In genomic region chr14:100147666-100148065, GRCm38 (mm10) we compare ENCODE assay signal across 30 mouse cellular contexts.
DNase-seq lines count a peak whose midpoint lies in the region; ATAC-seq and TF ChIP-seq lines count a peak whose summit lies in the region.
"Had no signal": no experiment of that assay in that cellular context is flagged by ENCODE, and none has a peak within 500 bp of the region (broad histone marks: within the 10 kb centered on the region; RNA-seq: fewer than 3 reads in every experiment).

No protein-coding gene starts in this region.

- H3K27me3 ChIP-seq in heart, embryonic 12.5 days (replicated peaks) = no peaks in the 10 kb centered on the region
- no peaks in the 10 kb centered on the region for H3K27me3 ChIP-seq in lung, embryonic 14.5 days (ENCODE audit: insufficient read depth, low read length)
- H3K27me3 ChIP-seq in lung, postnatal 0 days (replicated peaks; ENCODE audit: insufficient read depth, low read length) = no peaks in the 10 kb centered on the region
- no peaks in the 10 kb centered on the region for H3K27me3 ChIP-seq in kidney, embryonic 15.5 days
- H3K27me3 ChIP-seq: CH12.LX; embryonic facial prominence, embryonic 12.5 days; heart, embryonic 15.5 days; hindbrain, embryonic 15.5 days; limb, embryonic 12.5 days; liver, embryonic 15.5 days; midbrain, embryonic 15.5 days; neural tube, embryonic 15.5 days; stomach, embryonic 15.5 days had no signal

- TF ChIP-seq EP300 in lung, postnatal 0 days (IDR thresholded peaks at IDR 0.05) = no peak

- H3K9ac ChIP-seq in heart, embryonic 12.5 days = no peak overlapping the region
- no peak overlapping the region for H3K9ac ChIP-seq in lung, embryonic 14.5 days
- H3K9ac ChIP-seq in lung, postnatal 0 days (replicated peaks; ENCODE audit: low read depth) = no peak overlapping the region
- H3K9ac ChIP-seq in kidney, embryonic 15.5 days = no peak overlapping the region
- H3K9ac ChIP-seq: embryonic facial prominence, embryonic 12.5 days; heart, embryonic 15.5 days; hindbrain, embryonic 15.5 days; limb, embryonic 12.5 days; liver, embryonic 15.5 days; midbrain, embryonic 15.5 days; neural tube, embryonic 15.5 days; stomach, embryonic 15.5 days had no signal

- 85% methylated on average over 8 of the region's 8 CpGs for WGBS in heart, embryonic 12.5 days
- 60% methylated on average over 8 of the region's 8 CpGs for WGBS in lung, embryonic 14.5 days
- whole genome bisulfite sequencing in lung, postnatal 0 days = 74% methylated on average over 8 of the region's 8 CpGs
- 90% methylated on average over 8 of the region's 8 CpGs for WGBS in kidney, embryonic 15.5 days

- no peak for ATAC-seq in heart, embryonic 12.5 days (ENCODE audit: insufficient number of reproducible peaks, low FRiP score)
- peak; percentile 84 for ATAC-seq in lung, embryonic 14.5 days (ENCODE audit: insufficient read depth)
- ATAC-seq in lung, postnatal 0 days = no peak
- ATAC-seq in kidney, embryonic 15.5 days (replicated peaks; ENCODE audit: low FRiP score) = no peak
- ATAC-seq: forebrain, embryonic 16.5 days; inflammation-experienced regulatory T-cells, adult 6 months; midbrain, embryonic 15.5 days had no signal

- H3K36me3 ChIP-seq in heart, embryonic 12.5 days = no peaks in the 10 kb centered on the region
- no peaks in the 10 kb centered on the region for H3K36me3 ChIP-seq in lung, embryonic 14.5 days (ENCODE audit: insufficient read depth)
- no peaks in the 10 kb centered on the region for H3K36me3 ChIP-seq in lung, postnatal 0 days (ENCODE audit: insufficient read depth, low read length)
- no peaks in the 10 kb centered on the region for H3K36me3 ChIP-seq in kidney, embryonic 15.5 days
- H3K36me3 ChIP-seq: heart, embryonic 15.5 days; liver, embryonic 15.5 days; midbrain, embryonic 15.5 days; neural tube, embryonic 15.5 days; stomach, embryonic 15.5 days had no signal

- H3K27ac ChIP-seq in heart, embryonic 12.5 days (ENCODE audit: poor library complexity, severe bottlenecking) = no peak overlapping the region
- H3K27ac ChIP-seq in lung, embryonic 14.5 days (ENCODE audit: low read depth) = no peak overlapping the region
- no peak overlapping the region for H3K27ac ChIP-seq in lung, postnatal 0 days (ENCODE audit: low read length)
- no peak overlapping the region for H3K27ac ChIP-seq in kidney, embryonic 15.5 days
- H3K27ac ChIP-seq: embryonic facial prominence, embryonic 12.5 days; heart, embryonic 15.5 days; hindbrain, embryonic 10.5 days; hindbrain, embryonic 15.5 days; layer of hippocampus, adult 2 months; left cerebral cortex, adult 2 months; limb, embryonic 12.5 days; liver, embryonic 15.5 days; midbrain, embryonic 15.5 days; neural tube, embryonic 15.5 days; stomach, embryonic 15.5 days had no signal

- DNase-seq in heart, adult 18-20 months = peak; percentile 18 to 26
- peak; percentile 64 for DNase-seq in lung, embryonic 14.5 days
- DNase-seq in lung, postnatal 0 days (ENCODE audit: low spot score) = no peak
- DNase-seq in fibroblast of lung, adult 2 months (ENCODE audit: low read depth) = peak; percentile 23
- DNase-seq in lung, postnatal 36 days = peak; percentile 20
- no peak for DNase-seq in B cell, adult 2 months
- DNase-seq: adrenal gland, postnatal 10 days; cerebellum, adult 11 months; cerebellum, adult 9-10 months; cerebellum, postnatal 36 days; kidney, adult 11 months; kidney, postnatal 25 days; retina, postnatal 1 day; right cerebral cortex, postnatal 14 days had no signal

- H3K4me3 ChIP-seq in heart, embryonic 12.5 days = no peak overlapping the region
- H3K4me3 ChIP-seq in lung, embryonic 14.5 days (ENCODE audit: low read depth, low read length) = no peak overlapping the region
- H3K4me3 ChIP-seq in lung, postnatal 0 days (ENCODE audit: low read depth, low read length) = no peak overlapping the region
- no peak overlapping the region for H3K4me3 ChIP-seq in kidney, embryonic 15.5 days (replicated peaks)
- H3K4me3 ChIP-seq: embryonic facial prominence, embryonic 12.5 days; heart, embryonic 15.5 days; hindbrain, embryonic 10.5 days; hindbrain, embryonic 15.5 days; layer of hippocampus, adult 2 months; left cerebral cortex, adult 2 months; limb, embryonic 12.5 days; liver, embryonic 15.5 days; midbrain, embryonic 15.5 days; neural tube, embryonic 15.5 days; stomach, embryonic 15.5 days had no signal

- TF ChIP-seq CTCF in lung, embryonic 14.5 days (IDR thresholded peaks at IDR 0.05; ENCODE audit: low read depth) = no peak
- TF ChIP-seq CTCF in lung, postnatal 0 days (IDR thresholded peaks at IDR 0.05) = no peak

- no peaks in the 10 kb centered on the region for H3K9me3 ChIP-seq in heart, embryonic 12.5 days (replicated peaks)
- no peaks in the 10 kb centered on the region for H3K9me3 ChIP-seq in lung, embryonic 14.5 days (ENCODE audit: low read depth, low read length)
- H3K9me3 ChIP-seq in lung, postnatal 0 days (ENCODE audit: low read length) = no peaks in the 10 kb centered on the region
- H3K9me3 ChIP-seq in kidney, embryonic 15.5 days (replicated peaks) = no peaks in the 10 kb centered on the region
- H3K9me3 ChIP-seq: embryonic facial prominence, embryonic 12.5 days; heart, embryonic 15.5 days; hindbrain, embryonic 10.5 days; hindbrain, embryonic 15.5 days; limb, embryonic 12.5 days; liver, embryonic 15.5 days; midbrain, embryonic 15.5 days; neural tube, embryonic 15.5 days; stomach, embryonic 15.5 days had no signal

- H3K4me2 ChIP-seq in heart, embryonic 12.5 days = no peak overlapping the region
- H3K4me2 ChIP-seq in lung, embryonic 14.5 days = no peak overlapping the region
- H3K4me2 ChIP-seq in lung, postnatal 0 days (replicated peaks; ENCODE audit: low read depth, low read length) = no peak overlapping the region
- no peak overlapping the region for H3K4me2 ChIP-seq in kidney, embryonic 15.5 days
- H3K4me2 ChIP-seq: embryonic facial prominence, embryonic 12.5 days; heart, embryonic 15.5 days; hindbrain, embryonic 15.5 days; limb, embryonic 12.5 days; liver, embryonic 15.5 days; midbrain, embryonic 15.5 days; neural tube, embryonic 15.5 days; stomach, embryonic 15.5 days had no signal

- H3K4me1 ChIP-seq in heart, embryonic 12.5 days (replicated peaks) = no peaks in the 10 kb centered on the region
- H3K4me1 ChIP-seq in lung, embryonic 14.5 days (ENCODE audit: insufficient read depth) = no peaks in the 10 kb centered on the region
- no peaks in the 10 kb centered on the region for H3K4me1 ChIP-seq in lung, postnatal 0 days (ENCODE audit: insufficient read depth, low read depth, low read length)
- no peaks in the 10 kb centered on the region for H3K4me1 ChIP-seq in kidney, embryonic 15.5 days
- H3K4me1 ChIP-seq: embryonic facial prominence, embryonic 12.5 days; heart, embryonic 15.5 days; hindbrain, embryonic 10.5 days; hindbrain, embryonic 15.5 days; limb, embryonic 12.5 days; liver, embryonic 15.5 days; midbrain, embryonic 15.5 days; neural tube, embryonic 15.5 days; stomach, embryonic 15.5 days had no signal

Comparison
In these comparisons a context has a peak if more than half of its experiments do, and no peak if none do; other contexts are left out.
1. DNase-seq: peak in heart, adult 18-20 months (2 of 2), lung, embryonic 14.5 days (single experiment), fibroblast of lung, adult 2 months (single experiment) and lung, postnatal 36 days (single experiment); none in lung, postnatal 0 days (single experiment) and B cell, adult 2 months (0 of 2).